Mouse (Mus musculus) brain, embryonic 14.5 days (tissue): Measurements from ENCODE around the gene Sash1.

Experiments used
- CTCF ChIP-seq: fragments of 200-500 bp; IDR thresholded peaks from 2 replicates; pipeline ENCODE4 v1.5.1; 2012; ENCODE audit warnings: inconsistent platforms, mild to moderate bottlenecking, moderate library complexity, borderline replicate concordance; ENCODE audit not compliant: insufficient read depth, insufficient read length; ENCODE audit errors: extremely low read depth
- POLR2A ChIP-seq: fragments of 200-500 bp; IDR thresholded peaks from 2 replicates; pipeline ENCODE4 v1.6.1; 2012; ENCODE audit warnings: mild to moderate bottlenecking, inconsistent platforms, borderline replicate concordance; ENCODE audit not compliant: poor library complexity, insufficient read depth, insufficient read length, severe bottlenecking; ENCODE audit errors: extremely low read depth

GRCm38 (mm10) chr10:8692531-8692930 is 193.3 kb downstream of the Sash1 start:
- TF ChIP-seq CTCF (no peak), POLR2A (no peak)
